Mouse (Mus musculus): Measurements from ENCODE around the gene Zdhhc8.

Zdhhc8 gene

DNA sequence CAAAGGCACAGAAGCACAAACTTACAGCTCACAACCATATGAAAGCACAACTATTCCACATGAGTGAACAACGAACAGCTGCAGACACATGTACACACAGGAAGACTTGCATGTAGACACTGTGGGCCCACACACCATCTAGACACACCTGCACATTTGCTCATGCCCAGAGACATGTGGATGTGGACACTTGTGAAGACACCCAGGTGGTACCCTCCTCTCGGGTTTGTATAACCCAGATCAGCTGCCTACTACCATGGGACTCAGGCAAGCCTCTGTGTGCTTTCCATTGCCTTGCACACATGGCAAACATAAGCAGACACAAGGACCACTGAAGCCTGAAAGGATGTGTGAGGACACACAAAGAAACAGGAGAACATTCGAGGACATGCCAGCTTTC, 3.9 kb downstream of the Zdhhc8 start:
- no peak for DNase-seq (ENCODE audit: low spot score in 2 of 2)

DNA sequence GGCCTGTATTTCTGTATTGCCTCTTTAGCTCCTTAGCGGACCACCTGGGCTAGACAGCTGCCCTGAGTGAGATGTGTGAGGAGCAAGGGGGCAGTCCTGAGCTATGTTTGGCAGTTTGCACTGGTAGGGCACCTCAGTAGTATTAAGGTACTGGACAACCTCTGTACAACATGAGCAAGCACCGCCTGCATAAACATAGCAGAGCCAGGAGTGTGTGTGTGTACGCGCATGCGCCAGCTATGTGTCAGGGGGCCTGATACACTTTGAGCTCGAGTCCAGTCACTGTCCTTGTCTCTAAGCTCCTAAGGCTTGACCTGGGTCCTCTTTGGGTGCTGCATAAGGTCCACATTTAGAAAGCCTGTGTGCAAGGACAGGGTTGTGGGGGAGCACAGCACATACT, 4.3 kb downstream of the Zdhhc8 start:
- DNase-seq (ENCODE audit: low spot score in 2 of 2): no peak

DNA sequence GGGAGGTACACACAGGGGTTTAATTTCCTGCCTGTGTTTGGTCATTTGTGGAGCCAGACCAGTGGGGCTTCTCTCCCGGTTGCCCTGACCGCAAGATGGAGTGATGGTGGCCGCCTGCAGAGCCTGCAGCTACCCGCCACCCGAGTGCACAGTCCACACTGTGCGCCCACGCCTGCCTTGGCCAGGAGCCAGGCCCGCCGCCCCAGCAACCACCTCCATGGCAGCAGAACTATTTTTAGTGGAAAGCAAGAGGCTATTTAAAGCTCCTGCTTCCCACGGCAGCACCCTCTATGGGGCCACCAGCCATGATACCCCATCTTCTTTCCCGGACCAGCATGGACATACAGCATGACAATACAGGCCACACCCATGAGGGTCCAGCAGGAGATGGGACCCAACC, 5.3 kb downstream of the Zdhhc8 start:
- DNase-seq (ENCODE audit: low spot score in 2 of 2): peak; percentile 81

DNA sequence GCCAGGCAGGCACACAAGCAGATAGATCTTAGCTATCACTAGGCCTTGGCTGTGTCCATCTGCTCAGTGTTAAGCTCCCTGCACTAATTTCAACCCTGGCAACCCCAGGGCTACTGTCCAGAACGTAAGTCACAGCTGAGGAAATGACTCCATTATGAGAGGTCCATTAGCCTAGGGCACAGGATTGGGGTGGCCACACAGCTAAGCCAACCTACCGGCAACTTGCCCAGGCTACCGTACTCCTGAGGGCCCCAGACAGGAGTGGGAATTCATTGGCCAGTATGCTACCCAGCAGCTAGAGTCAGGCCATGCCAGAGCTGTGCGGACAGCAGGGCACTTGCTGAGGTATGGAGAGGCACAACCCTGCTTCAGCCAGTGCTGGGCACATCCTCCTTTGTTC, 6.1 kb downstream of the Zdhhc8 start:
- no peak for DNase-seq (ENCODE audit: low spot score in 2 of 2)

DNA sequence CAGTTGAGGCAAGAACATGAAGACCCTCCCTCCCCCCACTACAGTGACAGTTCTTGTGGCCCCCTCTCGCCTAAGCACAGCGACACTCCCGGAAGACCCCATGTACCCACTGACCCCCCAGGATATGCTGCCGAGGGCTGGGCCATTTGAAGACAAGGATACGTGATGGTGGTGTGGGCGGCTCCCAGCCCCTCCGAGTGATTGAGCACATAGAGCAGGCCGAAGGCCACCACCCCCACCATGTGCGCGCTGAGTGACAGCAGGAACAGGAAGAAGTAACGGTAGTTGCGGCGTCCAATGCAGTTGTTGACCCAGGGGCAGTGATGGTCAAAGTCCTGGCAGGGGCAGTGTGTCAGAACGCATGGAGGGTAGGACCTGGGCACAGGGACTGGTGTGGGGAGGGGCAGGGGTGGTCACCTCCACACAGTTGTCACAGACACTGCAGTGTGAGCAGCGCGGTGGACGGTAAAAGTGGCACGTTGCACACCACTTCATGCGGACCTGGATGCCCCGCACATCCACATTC, 7.0 kb downstream of the Zdhhc8 start:
- DNase-seq (ENCODE audit: low spot score in 2 of 2): no peak

DNA sequence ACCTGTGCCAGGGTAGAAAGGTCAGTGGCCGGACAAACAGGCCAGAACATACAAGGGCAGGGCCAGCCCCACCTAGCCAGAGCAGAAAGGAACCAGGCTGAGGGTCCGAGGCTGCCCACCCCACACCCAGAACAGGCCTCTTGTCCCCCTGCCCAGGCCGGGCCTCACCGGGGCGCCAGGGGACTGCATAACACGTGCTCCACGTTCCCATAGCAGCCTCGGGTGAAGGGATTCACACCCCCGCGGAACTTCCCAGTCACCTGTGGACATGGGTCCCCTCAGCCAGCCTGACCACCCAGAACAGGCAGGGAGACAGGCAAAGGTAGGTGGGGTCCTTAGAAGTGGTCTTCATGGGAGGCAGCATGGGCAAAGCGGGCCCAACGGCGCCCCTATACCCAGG, 7.7 kb downstream of the Zdhhc8 start:
- DNase-seq (ENCODE audit: low spot score in 2 of 2): no peak

DNA sequence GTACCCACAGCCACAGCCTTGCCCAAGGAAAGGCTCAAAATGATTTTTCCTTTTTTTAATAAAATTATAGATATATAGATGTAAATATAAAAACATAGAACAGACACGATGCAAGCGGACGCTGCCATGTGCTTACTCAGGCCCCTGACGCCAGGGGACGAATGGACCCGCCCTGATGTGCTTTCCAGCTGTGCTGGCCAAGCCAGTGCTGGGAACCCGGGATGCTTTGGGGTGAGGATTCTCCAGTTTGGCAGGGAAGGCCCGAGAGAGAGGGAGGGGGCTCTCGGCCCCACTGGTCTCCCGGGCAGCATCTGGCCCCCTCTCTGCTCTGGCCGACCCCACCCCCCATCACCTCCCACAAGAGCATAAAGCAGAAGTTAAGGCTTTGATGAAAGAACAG, 12.7 kb downstream of the Zdhhc8 start:
- DNase-seq (ENCODE audit: low spot score in 2 of 2): no peak

DNA sequence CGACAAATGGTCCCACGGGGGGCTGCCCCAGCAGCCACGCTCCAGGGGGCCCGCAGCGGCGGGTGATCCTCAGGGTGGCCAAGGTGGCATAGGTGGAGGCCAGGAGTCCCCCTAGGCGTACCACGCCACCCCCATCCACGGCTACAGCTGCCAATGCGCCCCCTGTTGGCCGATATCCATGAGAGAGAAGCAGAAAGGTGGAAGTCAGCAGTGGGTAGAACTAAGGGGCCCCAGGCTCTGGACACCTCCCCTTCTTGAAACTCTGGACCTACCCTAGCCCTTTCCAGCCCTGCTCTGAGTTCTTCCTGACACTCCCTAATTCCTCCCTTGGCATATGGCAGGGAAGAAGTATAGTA, 13.4 kb downstream of the Zdhhc8 start:
- DNase-seq (ENCODE audit: low spot score in 2 of 2): no peak

DNA sequence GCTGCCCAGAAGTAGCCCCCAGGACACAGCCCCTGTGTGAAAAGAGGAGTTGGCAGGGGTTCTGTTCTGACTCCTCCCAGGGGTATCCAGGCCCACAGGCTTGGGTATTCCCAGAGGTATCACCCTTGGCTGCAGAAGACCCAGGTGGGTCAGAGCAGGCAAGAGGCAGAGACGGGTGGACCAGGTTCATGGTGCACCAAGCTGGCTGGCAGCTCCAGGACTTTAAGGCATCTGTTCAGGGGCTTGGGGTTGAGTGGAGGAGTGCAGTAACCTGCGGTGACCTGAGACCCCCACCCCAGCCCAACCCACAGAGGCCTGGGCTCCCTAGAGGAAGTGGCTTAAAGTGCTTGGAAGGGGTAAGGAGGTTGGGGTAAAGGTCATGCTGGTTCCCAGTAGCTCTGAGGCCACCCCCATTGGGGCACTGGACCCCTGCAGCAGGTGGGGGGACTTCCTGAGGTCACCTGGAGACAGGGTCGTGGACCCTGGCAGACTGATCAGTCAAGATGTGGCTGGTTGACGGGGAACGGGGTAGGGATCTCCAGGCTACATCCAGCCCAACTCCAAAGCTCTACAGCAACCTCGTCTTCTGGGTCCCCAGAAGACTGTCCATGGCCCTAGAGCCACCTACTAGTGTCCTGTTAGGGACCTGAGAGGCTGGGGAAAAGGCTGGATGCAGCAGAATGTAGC, 13.9 kb downstream of the Zdhhc8 start:
- no peak for DNase-seq (ENCODE audit: low spot score in 2 of 2)

DNA sequence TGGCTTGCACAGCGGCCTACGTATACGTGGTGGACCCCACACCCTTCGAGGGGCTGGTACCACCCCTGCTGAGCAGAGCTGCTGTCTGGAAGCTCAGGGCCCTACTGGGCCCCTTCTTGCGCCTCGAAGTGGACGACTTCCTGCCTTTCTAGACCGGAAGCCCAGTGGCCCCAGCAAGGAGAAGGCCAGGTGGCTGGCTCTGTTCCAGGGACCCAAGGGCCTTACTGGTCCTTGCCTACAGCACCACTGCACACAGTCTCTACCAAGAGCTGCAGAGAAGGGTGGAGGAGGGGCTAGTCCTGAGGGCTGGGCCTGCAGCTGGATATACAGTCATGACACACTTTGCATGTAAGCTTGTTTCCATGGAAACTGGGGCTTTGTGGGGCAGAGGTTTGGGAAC, 14.9 kb downstream of the Zdhhc8 start:
- peak in 1 of 2 experiments; percentile 73 for DNase-seq (ENCODE audit: low spot score in 2 of 2)

DNA sequence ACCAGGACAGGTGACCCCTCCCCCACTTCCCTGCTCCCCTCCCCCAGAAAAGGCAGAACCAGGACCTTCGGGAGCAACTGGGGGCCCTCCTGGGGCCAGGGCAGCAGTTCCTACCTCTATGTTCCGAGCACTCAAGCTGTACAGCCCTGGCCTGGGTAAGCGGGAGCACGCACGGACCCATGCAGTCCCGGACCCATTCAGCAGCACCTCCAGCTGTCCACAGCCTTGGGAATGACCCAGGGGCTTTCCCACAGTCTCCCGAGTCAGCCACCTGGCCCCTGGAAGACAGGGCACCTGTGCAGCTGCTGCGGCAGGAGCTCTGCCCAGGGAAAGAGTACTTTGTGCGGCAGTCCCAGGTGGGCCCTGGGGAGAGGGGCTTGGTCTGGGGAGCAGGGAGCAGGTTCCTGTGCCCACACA, 16.3 kb downstream of the Zdhhc8 start:
- no peak for DNase-seq (ENCODE audit: low spot score in 2 of 2)

DNA sequence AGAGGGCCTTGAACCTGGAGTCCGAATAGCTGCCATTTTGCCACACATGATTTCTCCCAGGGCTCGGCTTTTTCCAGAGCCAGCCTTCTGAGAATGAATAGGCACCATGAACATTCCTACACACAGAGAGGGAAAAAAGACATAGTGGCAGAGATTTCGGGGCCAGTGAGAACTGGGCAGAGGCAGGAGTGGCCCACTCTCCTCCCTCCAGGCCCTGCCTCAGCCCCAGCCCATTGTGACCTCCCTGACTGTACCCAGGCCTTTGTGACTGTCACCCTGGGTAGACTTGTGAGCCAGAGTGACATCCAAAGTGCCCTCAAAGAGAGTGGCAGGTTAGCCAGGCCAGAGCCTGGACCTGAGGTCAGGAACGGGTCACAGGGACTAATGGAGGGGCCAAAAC, 17.4 kb downstream of the Zdhhc8 start, which contains the start of gene Ccdc188:
Ccdc188 (plus strand) TSS at position 301 of the 400 bp plus-strand sequence.
- no peak for DNase-seq (ENCODE audit: low spot score in 2 of 2)

DNA sequence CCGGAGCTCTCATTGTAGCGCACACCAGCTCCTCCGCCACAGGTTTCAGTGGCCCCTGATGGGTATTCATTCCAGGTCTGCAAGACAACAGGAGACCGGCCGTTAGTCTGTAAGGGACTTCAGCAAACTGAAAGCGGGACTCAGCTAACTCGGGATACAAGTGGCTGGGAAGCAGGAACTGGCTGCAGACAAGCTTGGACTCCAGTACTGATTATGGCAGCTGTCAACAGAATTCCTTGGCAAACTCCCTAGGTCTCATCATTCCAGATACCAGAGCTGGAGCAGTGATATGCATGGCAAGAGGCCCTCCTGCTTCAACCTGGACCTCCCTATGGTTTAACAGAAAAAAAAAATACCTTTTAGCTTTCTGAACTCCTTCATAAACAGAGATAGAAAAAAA, 20.1 kb downstream of the Zdhhc8 start:
- DNase-seq (ENCODE audit: low spot score in 2 of 2): no peak

DNA sequence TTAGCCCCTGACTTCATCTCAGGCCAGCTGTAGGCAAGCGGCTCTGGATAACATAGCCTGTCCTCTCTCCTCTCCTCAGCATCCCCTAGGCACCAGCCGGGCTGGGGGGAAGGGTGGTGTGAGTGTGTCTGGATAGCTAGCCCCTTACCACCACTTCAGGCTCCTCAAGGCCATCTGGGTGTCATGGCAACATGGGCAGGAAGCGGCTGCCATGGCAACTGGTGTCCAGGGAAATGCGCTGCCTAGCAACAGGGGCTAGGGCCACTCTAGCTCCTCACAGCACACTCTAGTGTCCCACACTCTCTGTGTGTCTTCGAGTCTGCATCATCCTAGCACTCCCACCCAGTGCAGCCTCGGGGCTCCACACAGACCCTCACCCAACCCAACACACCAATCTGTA, 21.2 kb downstream of the Zdhhc8 start:
- peak; percentile 64 to 81 for DNase-seq (ENCODE audit: low spot score in 2 of 2)

DNA sequence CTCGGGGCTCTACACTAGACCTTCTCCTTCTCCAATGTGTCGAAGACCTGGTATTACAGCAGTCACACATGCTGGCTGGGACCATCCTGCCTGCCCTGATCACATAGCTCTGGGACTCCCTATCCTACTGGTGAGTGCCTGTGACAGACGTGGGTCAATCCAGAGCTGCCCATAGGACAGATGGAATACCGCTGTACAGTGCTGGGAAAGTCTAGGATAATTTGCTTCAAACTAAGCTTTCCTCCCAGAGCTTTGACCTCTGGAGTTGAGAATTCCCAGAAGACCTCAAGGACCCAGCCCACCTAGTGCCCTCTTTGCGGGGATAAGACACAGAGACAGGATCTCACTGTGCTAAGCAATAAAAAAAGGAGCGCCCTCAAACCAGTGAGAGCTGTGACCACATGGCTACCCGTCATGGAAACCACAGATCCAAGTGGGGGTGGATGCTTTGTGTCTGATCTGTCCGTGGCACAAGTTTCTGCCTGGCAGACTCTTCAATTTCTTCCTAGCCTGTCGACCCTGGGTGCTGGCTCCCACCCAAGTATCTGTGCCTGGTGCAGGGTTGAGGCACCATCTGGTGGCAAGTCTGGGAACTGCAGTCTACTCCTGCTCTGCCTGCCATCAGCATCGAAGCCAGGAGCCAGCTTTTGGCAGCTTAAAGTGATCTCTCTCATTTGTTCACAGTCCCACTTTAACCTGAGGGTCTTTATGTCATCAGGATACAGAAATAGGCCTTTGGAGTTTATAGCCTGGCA, 23.3 kb downstream of the Zdhhc8 start:
- DNase-seq (ENCODE audit: low spot score in 2 of 2): peak; percentile 78 to 93

DNA sequence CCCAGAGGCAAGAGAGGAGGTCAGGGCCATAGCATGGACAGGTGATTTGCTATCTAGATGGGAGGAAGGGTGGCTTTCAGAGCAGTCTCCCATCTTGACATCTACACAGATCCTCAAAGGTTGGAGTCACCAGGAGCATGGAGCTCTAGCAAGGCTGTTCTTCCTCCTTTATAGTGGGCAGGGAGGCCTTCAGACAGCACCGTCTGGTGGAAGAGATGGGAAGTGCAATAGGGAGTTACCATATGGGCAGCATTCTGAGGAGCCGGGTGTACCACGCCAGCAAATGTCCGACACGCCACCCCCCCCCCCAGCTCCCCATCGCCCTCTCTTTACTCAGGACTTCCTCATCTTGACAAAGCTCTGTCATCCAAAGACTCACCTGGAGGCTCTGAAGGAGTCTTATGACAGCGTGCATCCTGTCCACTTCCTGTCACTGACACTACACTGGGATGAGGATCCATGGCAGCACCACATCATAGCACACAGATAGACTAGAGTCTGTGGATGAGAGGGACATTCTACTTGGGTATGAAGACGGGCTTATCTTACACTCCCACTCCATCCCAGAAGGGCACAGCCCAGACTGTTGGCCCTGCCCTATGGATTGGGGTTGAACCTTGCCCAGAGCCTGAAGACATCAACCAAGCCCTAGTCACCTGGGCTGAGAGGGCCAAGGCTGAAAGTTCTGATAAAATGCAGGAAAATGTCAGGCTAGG, 24.1 kb downstream of the Zdhhc8 start:
- DNase-seq (ENCODE audit: low spot score in 2 of 2): peak in 1 of 2 experiments; percentile 69

DNA sequence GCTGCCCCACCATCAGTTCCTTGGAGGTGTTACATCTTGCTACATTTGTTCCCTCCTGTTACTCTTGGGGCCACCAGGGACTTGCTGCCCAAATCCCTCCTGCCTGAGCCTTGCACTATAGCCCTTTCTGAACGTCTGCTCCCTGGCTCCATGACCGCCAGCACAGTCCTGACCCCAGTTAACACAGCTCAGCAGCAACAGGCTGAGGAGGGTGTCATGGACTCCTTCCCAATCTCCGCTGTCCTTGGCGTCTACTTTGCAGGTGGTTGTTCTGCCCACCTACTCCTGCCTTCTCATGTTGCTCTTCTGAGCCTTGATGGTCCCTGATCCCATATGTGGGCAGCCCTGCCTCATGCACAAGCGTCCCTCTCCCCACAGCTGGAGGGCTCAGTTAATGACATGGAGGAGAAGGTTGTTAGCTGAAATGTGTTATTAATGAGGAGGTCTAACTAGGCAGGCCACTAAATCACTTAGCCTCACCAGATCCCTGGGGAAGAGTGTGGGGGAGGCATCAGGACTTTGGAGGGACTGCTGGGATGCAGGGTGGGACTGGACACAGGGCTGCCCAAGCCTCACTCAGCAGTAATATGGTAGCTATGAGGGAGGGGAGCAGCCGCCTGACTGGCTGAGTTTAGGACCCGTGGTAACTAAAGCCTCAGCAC, 31.4 kb downstream of the Zdhhc8 start:
- DNase-seq (ENCODE audit: low spot score in 2 of 2): no peak

DNA sequence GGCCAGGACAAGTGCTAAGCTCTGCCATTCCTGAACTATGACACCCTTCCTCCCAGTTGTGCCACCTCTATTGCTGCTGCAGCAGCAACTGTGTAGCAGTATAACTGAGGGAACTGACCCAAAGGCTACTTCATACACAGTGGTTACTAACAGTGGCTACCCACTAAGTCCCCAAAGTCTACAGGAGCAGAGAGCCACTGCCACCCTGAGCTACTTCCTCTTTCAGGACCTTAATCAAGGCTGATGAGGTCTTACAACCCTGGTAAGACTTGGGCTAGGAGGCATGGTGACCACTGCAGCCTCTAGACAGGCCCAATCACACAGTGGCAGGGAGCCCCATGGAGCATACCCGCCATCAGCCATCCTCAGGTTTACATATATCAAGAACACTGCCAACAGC, 32.9 kb downstream of the Zdhhc8 start:
- DNase-seq (ENCODE audit: low spot score in 2 of 2): no peak

DNA sequence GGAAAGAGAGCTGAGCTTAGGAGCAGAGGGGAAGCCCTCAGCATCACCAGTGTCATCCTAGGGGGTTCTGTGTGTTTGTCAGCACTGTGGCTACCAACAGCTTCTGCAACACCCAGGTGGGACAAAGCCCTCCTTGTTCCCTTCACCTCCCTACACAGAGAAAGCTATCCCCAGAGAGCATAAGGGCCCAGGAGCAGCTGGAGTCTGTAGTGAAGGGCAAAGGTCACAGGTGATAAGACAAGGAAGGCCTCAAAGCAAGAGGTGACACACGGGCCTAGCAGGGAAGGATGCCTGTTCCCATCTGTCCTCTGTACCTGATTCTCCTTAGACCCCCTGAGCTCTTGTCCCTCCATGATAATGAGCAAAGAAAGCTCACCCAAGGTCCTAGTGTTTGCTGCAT, 33.3 kb downstream of the Zdhhc8 start:
- no peak for DNase-seq (ENCODE audit: low spot score in 2 of 2)

DNA sequence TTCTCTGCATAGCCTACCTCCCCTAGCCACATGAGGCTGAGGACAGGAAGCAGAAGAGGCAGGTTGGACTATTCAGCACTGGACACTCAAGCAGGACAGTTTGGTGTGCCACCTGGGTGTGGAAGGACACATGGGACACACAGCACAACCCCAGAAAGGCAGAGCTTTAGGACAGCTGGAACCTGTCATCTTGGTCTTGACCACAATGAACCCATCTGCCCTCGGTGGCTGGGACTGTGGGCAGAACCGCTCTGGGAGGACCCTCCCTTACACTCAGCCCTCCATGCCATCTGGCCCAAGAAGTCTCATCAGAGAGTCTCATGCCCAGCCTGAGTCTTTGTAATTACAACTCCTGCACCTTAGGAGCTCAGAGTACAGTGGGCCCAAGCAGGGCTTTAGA, 34.9 kb downstream of the Zdhhc8 start:
- no peak for DNase-seq (ENCODE audit: low spot score in 2 of 2)

DNA sequence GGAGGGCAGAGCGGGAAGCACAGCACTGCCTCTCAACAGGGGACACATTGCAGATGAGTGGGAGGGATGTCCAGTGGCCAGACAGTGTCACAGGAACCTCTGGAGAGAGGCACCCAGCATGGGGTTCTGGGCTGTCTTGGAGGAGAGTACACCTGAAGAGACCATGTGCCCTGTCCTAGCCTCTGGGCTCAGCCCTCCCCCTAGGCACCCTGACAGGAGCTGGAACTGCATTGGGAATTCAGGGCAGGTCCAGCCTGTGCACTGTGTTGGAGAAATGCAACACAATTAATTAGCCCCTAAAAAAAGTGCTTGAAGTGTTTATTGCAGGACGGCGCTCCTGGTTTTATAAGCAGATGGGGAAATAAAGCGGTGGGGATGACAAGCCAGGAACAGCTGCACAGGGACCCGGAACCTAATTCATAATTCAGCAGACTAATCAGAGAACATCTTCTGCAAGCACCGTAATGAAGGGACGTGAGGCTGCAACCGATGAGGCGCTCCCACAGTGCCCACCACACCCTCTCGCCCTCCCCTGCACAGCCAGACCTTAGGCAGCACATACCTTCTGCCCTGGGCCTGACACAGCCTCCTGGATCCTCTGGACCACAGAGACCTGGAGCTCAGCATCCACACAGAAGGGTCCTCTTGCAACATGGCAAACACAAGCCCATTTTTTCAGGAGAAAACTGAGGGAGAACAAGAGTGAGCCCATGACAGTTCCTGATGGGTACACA, 36.4 kb downstream of the Zdhhc8 start:
- DNase-seq (ENCODE audit: low spot score in 2 of 2): no peak
